Mouse (Mus musculus): ENCODE measurements around the gene Sf3b4.
"Not testable (repeated sequence)": the region's sequence is repeated elsewhere in the genome, so short reads cannot be mapped to it uniquely, and the experiment has no call there.

The Sf3b4 gene

GRCm38 (mm10) chr3:96220131-96220764, 48.1 kb downstream of the Sf3b4 start:
- not testable (repeated sequence) for DNase-seq (ENCODE audit: low spot score in 2 of 2)

- DNase-seq (ENCODE audit: low spot score in 2 of 2) = peak; percentile 85 to 92
Measured at GRCm38 (mm10) chr3:96220765-96221639, 48.9 kb downstream of the Sf3b4 start, which contains the start of the genes Hist2h2ac and Hist2h2be. Hist2h2ac (minus strand) TSS chr3:96220880. Hist2h2be (plus strand) TSS chr3:96221119.

GRCm38 (mm10) chr3:96221640-96222038, 49.5 kb downstream of the Sf3b4 start:
- no peak for DNase-seq (ENCODE audit: low spot score in 2 of 2)

GRCm38 (mm10) chr3:96222774-96223173, 50.6 kb downstream of the Sf3b4 start:
- peak; percentile 46 to 60 for DNase-seq (ENCODE audit: low spot score in 2 of 2)

GRCm38 (mm10) chr3:96225421-96225820, 53.3 kb downstream of the Sf3b4 start:
- no peak for DNase-seq (ENCODE audit: low spot score in 2 of 2)
